Mouse (Mus musculus) liver, adult 2 months (tissue): Measurements from ENCODE around the gene Galnt11. TPM values are rescaled to one million over a fixed set of nuclear protein-coding genes. Genes with fewer than 3 reads are reported as not detected.

Source experiments
- DNase-seq: peaks from one replicate; pipeline ENCODE4 v3.0.0-alpha.2; 2011; ENCODE audit warnings: low read depth, low spot score; ENCODE audit errors: extremely low read depth
- H3K27ac ChIP-seq: fragments of 200-500 bp; replicated peaks from 2 replicates; pipeline ENCODE4 v1.5.1; 2012; ENCODE audit warnings: low read depth, mild to moderate bottlenecking, control low read depth, inconsistent platforms, low read length; ENCODE audit not compliant: insufficient read depth
- H3K27me3 ChIP-seq: fragments of 200-500 bp; 2 replicates; pipeline ENCODE4 v1.6.1; 2012; ENCODE audit warnings: mild to moderate bottlenecking, moderate library complexity, low read length, inconsistent platforms; ENCODE audit not compliant: control insufficient read depth, insufficient read depth
- H3K36me3 ChIP-seq: fragments of 200-500 bp; 2 replicates; pipeline ENCODE4 v1.6.1; 2012; ENCODE audit warnings: low read length, inconsistent platforms; ENCODE audit not compliant: control insufficient read depth, insufficient read depth
- H3K4me1 ChIP-seq: fragments of 200-500 bp; 2 replicates; pipeline ENCODE4 v1.6.1; 2011; ENCODE audit warnings: low read length; ENCODE audit not compliant: control insufficient read depth, insufficient read depth
- H3K4me3 ChIP-seq: fragments of 200-500 bp; 2 replicates; pipeline ENCODE4 v1.5.1; 2011; ENCODE audit warnings: low read depth, mild to moderate bottlenecking, control low read depth, low read length, moderate library complexity; ENCODE audit not compliant: insufficient read depth
- H3K79me2 ChIP-seq: fragments of 200-500 bp; 2 replicates; pipeline ENCODE4 v1.6.1; 2012; ENCODE audit warnings: inconsistent platforms, mild to moderate bottlenecking, low read length, moderate library complexity; ENCODE audit not compliant: control insufficient read depth, insufficient read depth
- H3K9ac ChIP-seq: fragments of 200-500 bp; 2 replicates; pipeline ENCODE4 v1.6.1; 2012; ENCODE audit warnings: low read depth, mild to moderate bottlenecking, control low read depth, inconsistent platforms, low read length
- CTCF ChIP-seq: fragments of 200-500 bp; IDR thresholded peaks from 2 replicates; pipeline ENCODE4 v1.5.1; 2011; ENCODE audit warnings: low read depth, low read length, control low read depth
- POLR2A ChIP-seq: fragments of 200-500 bp; IDR thresholded peaks from 2 replicates; pipeline ENCODE4 v1.6.1; 2011; ENCODE audit warnings: low read length, control low read depth; ENCODE audit not compliant: insufficient read depth; ENCODE audit errors: extremely low read depth
- WGBS: fragments of 180-500 bp; shearing (Covaris S2); methylation state at CpG from one replicate; pipeline ENCODE4 v1.1.7; 2018; 5-methylcytosine and 5-hydroxymethylcytosine counted together
- polyA plus RNA-seq: library from polyadenylated mRNA; depleted of rRNA; stranded (reverse); fragments of >200 nt; gene quantifications from 2 replicates; pipeline ENCODE4 v1.2.3, GENCODE M21; 2012
- total RNA-seq: library from RNA; depleted of rRNA; stranded (reverse); fragments of >200 nt; gene quantifications from 2 replicates; pipeline ENCODE4 v1.2.3, GENCODE M21; 2014

Galnt11 gene
- total and polyA plus RNA-seq, 2 experiments, result 7.0 to 16.2 TPM

GRCm38 (mm10) chr5:25246473-25246865 is 24.8 kb downstream of the Galnt11 start:
- Histone ChIP-seq H3K27ac (no peak overlapping the region), H3K4me1 (peaks cover 4% of the 10 kb centered on the region), H3K27me3 (no peaks in the 10 kb centered on the region), H3K9ac (no peak overlapping the region), H3K36me3 (peaks cover 5% of the 10 kb centered on the region; the same call in 1 of the 2 replicates), H3K4me3 (no peak overlapping the region), H3K79me2 (no peaks in the 10 kb centered on the region)
- peak; percentile 31 for DNase-seq
- 50% methylated on average over 1 of the region's 1 CpGs for WGBS
- no peak for TF ChIP-seq POLR2A
- TF ChIP-seq CTCF, result no peak

GRCm38 (mm10) chr5:25247036-25247435 is 25.3 kb downstream of the Galnt11 start:
- no peak overlapping the region for H3K9ac ChIP-seq
- DNase-seq, result peak; percentile 70
- peaks cover 6% of the 10 kb centered on the region for H3K4me1 ChIP-seq
- 19% methylated on average over 3 of the region's 3 CpGs for WGBS
- no peak for TF ChIP-seq POLR2A
- TF ChIP-seq CTCF, result no peak
- peak overlapping the region; percentile 67 for H3K27ac ChIP-seq
- no peaks in the 10 kb centered on the region for H3K27me3 ChIP-seq
- no peak overlapping the region for H3K4me3 ChIP-seq
- H3K36me3 ChIP-seq, result peaks cover 5% of the 10 kb centered on the region; the same call in 1 of the 2 replicates
- H3K79me2 ChIP-seq, result no peaks in the 10 kb centered on the region

DNA sequence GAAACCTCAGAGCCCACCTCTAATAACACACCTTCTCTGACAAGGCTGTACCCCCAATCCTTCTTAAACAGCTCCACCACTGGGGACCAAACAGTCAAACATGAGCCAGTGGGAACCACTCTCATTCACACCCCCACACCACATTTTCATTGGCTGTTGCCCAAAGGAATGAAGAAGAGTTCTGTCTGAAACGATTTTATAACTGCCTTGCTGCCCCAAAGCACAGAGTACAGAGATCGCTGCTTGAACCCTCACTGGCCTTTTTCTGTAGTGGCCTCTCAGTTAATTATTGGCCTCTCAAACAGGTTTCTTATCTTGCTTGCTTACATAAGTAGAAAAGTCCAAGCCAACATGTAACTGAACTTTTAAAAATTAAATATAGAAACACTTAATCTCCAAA is 30.7 kb downstream of the Galnt11 start:
- Histone ChIP-seq H3K36me3 (peaks cover 10% of the 10 kb centered on the region; the same call in 1 of the 2 replicates), H3K27me3 (no peaks in the 10 kb centered on the region), H3K9ac (no peak overlapping the region), H3K4me1 (peaks cover 15% of the 10 kb centered on the region), H3K4me3 (no peak overlapping the region), H3K27ac (peak overlapping the region; percentile 88), H3K79me2 (no peaks in the 10 kb centered on the region)
- DNase-seq, result peak; percentile 89
- TF ChIP-seq CTCF (no peak), POLR2A (no peak)
- 19% methylated on average over 2 of the region's 2 CpGs for WGBS

DNA sequence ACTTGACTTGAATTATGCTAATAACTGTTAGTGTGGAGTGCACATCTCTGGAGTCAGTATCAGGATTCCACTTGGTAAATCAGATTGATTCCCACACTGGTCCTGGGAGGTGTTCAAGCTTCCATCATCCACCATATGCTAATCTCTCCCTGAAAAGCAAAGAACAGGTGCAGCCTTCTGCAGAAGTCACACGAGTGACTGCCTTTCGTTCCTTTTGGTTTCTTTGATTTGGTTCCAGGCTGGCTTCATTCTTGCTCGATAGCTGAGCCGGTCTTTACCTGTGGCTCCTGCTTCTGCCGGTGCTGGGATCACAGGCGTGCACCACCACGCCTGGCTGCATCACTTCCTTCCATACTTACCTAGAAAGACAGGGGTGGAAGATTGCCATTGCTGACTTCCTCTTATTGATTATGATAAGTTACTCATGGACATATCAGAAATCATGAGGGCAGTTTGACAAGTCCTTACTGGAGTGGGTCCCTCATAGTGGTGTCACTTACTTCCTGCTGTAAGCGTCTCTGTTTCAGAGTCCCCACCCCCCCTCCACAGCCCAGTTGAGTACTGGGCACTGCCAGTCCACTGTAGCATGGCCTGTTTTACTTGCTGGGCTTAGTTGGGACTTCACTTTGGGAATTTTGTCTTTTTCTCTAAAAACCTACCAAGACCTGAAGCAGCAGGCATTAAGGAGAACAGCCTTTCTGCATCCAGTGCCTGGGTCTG is 31.3 kb downstream of the Galnt11 start:
- no peak for TF ChIP-seq CTCF
- TF ChIP-seq POLR2A, result no peak
- Histone ChIP-seq H3K4me3 (no peak overlapping the region), H3K9ac (no peak overlapping the region), H3K4me1 (peaks cover 15% of the 10 kb centered on the region), H3K36me3 (peaks cover 11% of the 10 kb centered on the region; the same call in 1 of the 2 replicates), H3K27ac (peak overlapping the region; percentile 82), H3K27me3 (no peaks in the 10 kb centered on the region), H3K79me2 (no peaks in the 10 kb centered on the region)
- DNase-seq, result peak; percentile 43
- WGBS, result 40% methylated on average over 8 of the region's 8 CpGs

DNA sequence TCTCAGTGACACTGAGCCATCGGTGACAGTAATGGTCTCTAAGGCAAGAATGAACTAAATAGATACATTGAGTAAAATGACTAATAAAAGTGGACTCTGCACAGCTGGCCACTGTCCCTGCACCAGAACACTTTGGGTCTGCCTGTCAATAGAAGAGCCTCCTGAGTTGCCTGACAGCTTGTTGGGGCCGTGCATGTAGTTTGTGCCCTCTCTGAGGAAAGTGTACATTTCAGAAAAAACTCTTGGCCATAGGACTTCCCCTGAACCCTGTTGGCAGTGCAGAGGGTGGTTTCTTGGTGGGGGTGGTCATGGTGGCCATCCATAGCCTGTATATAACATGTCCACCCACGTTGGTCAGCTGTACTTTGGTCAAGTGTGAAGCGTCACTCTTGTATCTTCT is 32.8 kb downstream of the Galnt11 start:
- Histone ChIP-seq H3K27me3 (no peaks in the 10 kb centered on the region), H3K36me3 (peaks cover 14% of the 10 kb centered on the region; the same call in 1 of the 2 replicates), H3K4me3 (no peak overlapping the region), H3K79me2 (no peaks in the 10 kb centered on the region), H3K27ac (no peak overlapping the region), H3K4me1 (peaks cover 15% of the 10 kb centered on the region), H3K9ac (no peak overlapping the region)
- no peak for DNase-seq
- TF ChIP-seq POLR2A (no peak), CTCF (no peak)
- 92% methylated on average over 4 of the region's 4 CpGs for WGBS

- Histone ChIP-seq H3K4me1 (peaks cover 15% of the 10 kb centered on the region), H3K36me3 (peaks cover 11% of the 10 kb centered on the region; the same call in 1 of the 2 replicates), H3K9ac (no peak overlapping the region), H3K27me3 (no peaks in the 10 kb centered on the region), H3K4me3 (no peak overlapping the region), H3K79me2 (no peaks in the 10 kb centered on the region), H3K27ac (no peak overlapping the region)
- TF ChIP-seq POLR2A (no peak), CTCF (no peak)
- 88% methylated on average over 2 of the region's 2 CpGs for WGBS
- DNase-seq, result no peak
Observed at GRCm38 (mm10) chr5:25256686-25257085, 35.0 kb downstream of the Galnt11 start.
